Mouse (Mus musculus) C3H10T1/2 (cell line): ENCODE measurements around the gene Zfp706. TPM values are rescaled to one million over a fixed set of nuclear protein-coding genes. Genes with fewer than 3 reads are reported as not detected.

Experiments
- polyA plus RNA-seq, 2 experiments: library from polyadenylated mRNA; unstranded; fragments of >200 nt; fragmentation: generic; extraction: Trizol; gene quantifications; one replicate each; pipeline ENCODE4 v1.2.1; 2012; ENCODE audit warnings: missing spikeins in 2 of 2

The Zfp706 gene
- polyA plus RNA-seq = 100 to 1,000 TPM; 111 to 175 TPM

DNA sequence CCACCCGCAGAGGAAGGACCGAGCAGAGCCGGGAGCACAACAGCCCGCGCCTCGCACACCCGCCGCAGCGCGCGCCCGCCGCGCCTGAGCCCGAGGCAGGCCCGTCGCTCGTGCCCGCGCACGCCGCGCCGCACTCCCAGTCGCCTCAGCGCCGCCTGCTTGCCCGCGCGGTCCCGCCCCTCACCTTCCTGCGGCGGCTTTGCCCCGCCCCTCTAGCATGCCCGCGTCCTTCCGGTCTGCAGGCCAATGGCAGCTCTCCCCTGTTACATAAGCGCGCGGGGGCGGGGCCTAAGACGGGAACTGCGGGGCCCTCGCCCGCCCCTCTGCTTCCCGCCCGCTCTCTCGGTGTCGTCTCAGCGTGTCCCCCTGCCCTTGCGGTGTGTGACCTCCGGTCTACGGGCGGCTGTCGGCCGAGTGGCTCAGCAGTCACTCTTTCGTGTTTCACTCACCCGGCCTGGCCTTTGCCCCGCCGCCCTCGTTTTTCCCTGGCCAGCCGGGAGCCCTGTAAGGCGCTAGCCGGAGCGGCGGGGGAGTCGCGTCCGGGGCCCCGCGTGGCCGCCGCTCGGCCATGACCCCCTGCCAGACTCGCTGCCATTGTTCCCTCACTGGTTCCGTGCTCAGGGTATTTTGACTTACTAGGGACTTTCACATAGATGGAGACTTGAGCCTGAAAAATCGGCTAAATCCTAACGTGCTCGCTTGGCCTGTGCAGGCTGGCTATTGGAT, at the start of gene Zfp706:
Gene Zfp706, minus strand, starts transcription at position 541 of the 726 bp plus-strand sequence.

